Mouse (Mus musculus): ENCODE data around the gene Stk32c. TPM values are rescaled to one million over a fixed set of nuclear protein-coding genes. Genes with fewer than 3 reads are reported as not detected.

Stk32c gene
- total RNA-seq, 2 experiments from 2014 or later = 95.7 to 101 TPM

DNA sequence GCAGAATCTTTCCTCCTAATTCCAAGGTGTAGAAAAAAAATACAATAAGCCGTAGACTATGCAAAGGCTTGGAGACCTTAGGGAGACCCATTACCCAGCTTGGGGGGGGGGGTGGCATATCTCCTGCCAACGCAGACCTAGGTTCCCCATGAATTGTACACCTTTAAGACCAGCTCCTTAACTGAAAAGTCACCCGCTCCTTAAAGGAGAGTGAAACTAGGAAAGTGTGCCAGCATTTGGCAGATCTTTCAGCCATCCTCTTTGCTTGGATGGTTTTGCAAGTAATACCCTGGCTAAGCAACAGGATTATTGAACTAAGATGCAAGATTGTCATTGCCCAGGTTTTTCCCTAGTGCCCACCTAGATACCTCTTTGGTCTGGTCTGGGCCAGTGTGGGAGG, 644 bp upstream of the Stk32c start:
- DNase-seq (ENCODE audit: extremely low spot score in 1 of 2, low spot score in 2 of 2) = peak in 1 of 2 experiments; percentile 13
- intact Hi-C loops (cut with DNase I) = no loop called here

DNA sequence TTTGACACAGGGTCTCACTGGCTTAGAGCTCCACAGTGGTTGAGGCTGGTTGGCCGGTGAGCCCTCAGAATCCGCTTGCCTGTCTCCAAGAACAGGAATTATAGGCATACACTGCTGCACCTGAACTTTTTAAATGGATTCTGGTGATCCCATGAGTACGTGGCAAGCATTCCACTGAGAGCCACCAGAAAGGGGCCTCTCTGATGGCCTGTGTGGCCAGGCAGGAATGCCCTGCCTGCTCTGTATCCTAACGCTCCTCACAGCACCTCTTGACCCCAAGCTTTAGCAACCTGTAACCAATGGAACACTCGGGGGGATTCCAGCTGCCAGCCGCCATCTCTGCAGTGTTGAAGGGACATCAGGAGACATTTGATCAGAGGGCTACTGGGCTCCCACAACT, 1.3 kb downstream of the Stk32c start:
- DNase-seq (ENCODE audit: extremely low spot score in 1 of 2, low spot score in 2 of 2) = peak in 1 of 2 experiments; percentile 16
- intact Hi-C loops (cut with DNase I) = no loop called here

DNA sequence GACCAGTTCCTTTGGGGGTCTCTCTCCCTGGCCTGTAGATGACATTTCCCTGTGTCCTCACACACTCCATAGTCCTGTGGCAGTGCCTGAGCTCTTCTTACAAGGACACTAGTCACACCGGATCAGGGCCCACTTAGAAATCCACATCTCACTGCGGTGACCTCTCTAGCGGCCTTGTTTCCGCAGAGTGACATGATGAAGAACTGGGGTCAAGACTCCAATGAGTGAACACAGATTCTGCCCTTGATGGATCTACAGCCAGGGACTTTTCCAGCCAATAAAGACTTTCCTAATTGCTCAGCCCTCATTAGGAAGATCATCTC, 4.4 kb downstream of the Stk32c start:
- intact Hi-C loops (cut with DNase I) = loop anchor here (5.0 kb wide), 1 partner anchor 89 kb away; no protein-coding TSS in a partner anchor
- DNase-seq (ENCODE audit: extremely low spot score in 1 of 2, low spot score in 2 of 2) = peak in 1 of 2 experiments; percentile 10

DNA sequence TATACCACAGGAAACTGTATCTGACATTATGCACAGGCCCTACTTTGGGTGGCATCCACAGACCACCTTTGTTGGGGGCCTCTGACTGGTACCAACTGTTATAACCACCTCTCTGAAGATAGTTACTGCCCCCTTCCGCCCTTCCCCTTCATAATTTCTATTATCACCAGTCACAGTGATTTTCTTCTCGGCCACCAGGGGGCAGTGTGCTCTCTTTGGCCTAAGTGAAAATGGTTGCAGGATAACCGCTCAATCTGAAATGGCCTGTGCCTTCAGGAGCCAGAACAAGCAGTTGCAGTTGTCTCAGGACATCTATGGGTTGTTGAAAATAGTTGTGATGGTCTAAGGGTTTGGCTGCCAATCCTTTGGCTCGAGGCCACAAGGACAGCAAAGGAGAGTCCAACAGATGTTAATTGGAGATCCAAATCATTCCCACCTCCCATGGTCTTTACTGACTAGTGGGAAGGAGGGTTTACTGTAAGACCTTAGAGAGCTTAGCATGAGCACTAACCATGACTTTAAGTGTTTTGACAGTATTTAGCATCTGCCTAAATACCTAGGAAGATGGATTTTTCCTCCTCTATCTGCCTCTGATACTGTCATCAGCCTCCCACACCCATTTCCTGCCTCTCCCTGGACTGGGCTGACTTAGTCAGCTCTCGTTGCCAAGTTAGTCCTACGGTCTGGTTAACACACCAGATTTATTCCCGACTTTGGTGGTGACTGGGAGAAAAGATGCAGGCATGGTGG, 4.9 kb downstream of the Stk32c start:
- intact Hi-C loops (cut with DNase I) = loop anchor here (5.0 kb wide), 1 partner anchor 89 kb away; no protein-coding TSS in a partner anchor

DNA sequence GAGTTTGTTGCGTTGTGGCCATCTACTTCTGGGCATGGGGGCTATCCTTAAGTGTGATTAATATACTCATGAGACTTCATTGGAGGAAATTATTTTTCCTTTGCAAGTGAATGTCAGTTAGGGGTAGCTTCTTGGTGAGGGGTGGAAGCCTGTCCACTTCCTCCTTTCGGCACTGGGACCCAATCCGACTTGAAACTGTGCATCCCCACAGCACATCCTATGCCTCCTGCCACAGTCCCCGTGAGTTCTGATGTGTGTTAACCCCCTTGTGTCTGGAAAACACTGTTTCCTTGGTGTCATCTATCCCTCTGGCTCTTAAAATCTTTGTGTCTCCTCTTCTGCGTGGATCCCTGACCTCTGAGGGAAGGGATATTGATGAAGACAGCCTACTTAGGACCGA, 11.9 kb downstream of the Stk32c start:
- DNase-seq (ENCODE audit: extremely low spot score in 1 of 2, low spot score in 2 of 2) = peak in 1 of 2 experiments; percentile 4
- intact Hi-C loops (cut with DNase I) = no loop called here

More for the DNA sequence above, 4.9 kb downstream of the Stk32c start:
- DNase-seq (ENCODE audit: extremely low spot score in 1 of 2, low spot score in 2 of 2) = peak in 1 of 2 experiments; percentile 30

DNA sequence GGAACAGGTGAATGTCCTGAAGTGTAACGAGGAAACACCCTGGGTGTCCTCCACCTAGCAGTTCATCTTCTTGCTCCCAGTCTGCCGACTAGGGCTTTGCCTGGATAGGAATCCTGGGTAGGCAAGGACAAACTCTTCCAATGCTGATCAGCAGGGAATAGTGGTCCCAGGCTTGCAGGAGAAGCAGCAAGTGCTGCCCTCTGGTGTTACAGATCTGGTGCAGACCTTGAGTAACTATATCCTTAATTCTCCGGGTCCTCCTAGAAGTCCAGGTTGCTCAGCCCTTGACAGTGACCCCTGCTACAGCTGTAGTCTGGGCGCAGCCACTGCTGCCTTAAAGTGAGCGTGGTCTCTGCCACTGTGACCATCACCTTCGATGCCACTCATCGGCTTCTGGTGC, 13.0 kb downstream of the Stk32c start:
- intact Hi-C loops (cut with DNase I) = no loop called here
- peak; percentile 59 to 71 for DNase-seq (ENCODE audit: extremely low spot score in 1 of 2, low spot score in 2 of 2)

DNA sequence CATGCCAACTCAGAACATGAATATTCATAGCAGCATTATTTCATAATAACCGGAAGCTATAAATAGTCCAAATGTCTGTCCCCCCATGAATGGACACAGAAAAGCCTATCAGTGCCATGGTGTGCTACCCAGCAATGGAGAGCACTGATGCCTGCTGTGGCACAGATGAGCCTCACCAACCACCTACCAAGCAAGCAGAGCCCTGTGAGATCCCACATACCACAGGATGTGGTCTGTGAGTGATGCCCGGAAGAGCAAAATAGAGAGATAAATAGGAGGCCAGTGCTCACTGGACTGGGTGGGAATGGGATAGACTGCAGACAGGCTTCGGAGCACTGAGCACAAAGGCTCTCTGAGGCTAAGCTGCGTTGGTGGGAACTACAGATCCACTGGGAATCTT, 16.1 kb downstream of the Stk32c start:
- intact Hi-C loops (cut with DNase I) = loop anchor here (5.0 kb wide), 1 partner anchor 75 kb away; no protein-coding TSS in a partner anchor
- DNase-seq (ENCODE audit: extremely low spot score in 1 of 2, low spot score in 2 of 2) = peak in 1 of 2 experiments; percentile 6

DNA sequence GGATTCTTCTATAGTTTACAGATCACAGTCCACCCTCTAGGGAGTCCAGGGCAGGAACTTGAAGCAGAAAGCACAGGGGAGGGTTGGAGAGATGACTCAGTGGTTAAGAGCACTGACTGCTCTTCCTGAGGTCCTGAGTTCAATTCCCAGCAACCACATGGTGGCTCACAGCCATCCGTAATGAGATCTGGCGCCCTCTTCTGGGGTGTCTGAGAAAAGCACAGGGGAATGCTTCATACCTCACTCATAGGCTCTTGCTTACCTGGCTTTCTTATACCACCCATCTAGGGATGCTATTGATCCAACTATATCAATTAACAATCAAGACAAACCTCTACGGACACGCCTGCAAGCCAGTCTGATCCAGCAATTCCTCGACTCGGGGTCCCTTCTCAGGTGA, 21.5 kb downstream of the Stk32c start:
- peak in 1 of 2 experiments; percentile 17 for DNase-seq (ENCODE audit: extremely low spot score in 1 of 2, low spot score in 2 of 2)
- intact Hi-C loops (cut with DNase I) = no loop called here

DNA sequence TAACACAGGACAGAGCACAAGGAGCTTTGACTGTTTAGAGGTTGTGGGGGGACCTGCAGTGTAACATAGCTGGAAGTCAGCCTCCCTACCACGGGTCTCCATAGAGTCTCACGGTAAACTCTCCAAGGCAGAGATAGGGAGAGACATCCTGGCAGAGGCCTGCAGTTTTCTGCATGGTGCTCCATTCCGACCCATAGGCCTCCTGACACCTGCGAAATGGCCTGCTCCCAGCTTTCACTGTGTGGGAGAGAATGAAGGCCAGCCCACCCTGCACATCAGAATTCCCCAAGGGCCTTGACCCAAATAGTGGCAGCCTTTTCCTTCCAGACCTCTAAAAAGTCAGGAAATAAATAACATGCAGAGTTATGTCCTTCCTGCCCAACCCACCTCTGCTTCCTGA, 22.5 kb downstream of the Stk32c start:
- intact Hi-C loops (cut with DNase I) = no loop called here
- DNase-seq (ENCODE audit: extremely low spot score in 1 of 2, low spot score in 2 of 2) = peak in 1 of 2 experiments; percentile 21

DNA sequence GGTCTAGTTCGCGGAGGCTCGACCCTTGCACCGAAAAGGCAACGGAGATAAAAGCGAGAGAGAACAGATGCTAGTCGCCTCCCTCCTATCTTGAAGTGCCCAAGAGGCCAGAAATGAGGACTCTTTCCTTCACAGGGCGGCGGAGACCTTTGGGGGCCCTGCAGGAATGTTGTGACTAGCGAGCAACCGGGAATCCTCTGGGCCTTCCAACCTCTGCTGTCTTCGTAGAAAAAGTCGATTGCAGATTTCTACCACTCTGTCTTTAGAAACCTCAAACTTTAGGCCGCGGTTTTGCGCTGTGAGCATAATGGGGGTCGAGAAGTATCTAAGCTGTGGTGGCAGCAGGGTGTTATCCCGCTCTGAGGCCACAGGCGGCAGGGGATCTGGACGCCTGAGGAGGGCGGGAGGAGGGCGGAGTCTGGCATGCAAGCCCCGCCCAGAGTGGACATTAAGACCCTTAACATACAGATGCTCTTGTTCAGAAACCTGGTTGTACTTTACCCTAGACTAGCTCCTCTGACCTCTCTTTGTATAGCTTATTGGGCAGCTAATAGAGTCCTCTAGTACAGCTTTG, 24.4 kb downstream of the Stk32c start:
- intact Hi-C loops (cut with DNase I) = no loop called here
- peak in 1 of 2 experiments; percentile 66 for DNase-seq (ENCODE audit: extremely low spot score in 1 of 2, low spot score in 2 of 2)

DNA sequence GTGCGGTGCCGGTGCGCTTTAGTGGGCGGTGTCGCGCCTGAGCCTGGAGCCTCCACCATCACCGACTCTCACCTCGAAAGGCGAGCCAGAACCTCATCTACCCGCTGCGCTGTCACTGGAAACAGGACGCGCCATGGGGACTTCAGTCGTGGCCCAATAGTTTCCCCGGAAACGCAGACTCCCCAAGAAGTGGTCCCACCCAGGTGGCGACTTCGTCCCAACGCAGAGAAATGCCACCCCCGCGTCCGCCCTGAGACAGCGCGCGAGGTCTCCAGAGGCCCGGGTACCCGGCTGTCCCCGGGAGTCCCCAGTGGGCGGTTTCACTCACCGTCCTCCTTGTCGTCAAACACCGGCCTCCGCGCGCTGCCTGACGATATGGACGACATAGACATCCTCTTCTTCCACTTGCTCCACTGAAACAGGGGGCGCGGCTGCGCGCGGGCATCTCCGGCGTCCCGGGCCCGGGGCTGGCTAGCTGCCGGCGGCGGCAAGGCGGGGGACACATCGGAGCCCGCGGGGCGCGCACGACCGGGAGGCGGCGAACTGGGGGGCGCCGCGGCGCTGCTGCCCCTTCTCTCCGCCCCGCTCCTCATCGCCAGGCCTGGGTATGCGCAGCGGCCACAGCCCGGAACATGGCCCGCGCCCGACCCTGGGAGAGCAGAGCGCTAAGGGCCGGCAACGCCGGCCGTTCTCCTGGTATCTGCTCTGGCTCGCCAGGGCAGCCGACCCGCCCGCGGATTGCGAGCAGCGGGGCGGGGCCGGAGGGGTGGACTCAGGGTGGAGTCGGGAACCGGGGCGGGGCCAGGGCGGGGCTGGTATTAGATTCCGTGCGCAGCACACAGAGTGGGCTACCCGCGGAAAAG, 25.1 kb downstream of the Stk32c start:
- intact Hi-C loops (cut with DNase I) = no loop called here
- peak in 1 of 2 experiments; percentile 86 for DNase-seq (ENCODE audit: extremely low spot score in 1 of 2, low spot score in 2 of 2)

DNA sequence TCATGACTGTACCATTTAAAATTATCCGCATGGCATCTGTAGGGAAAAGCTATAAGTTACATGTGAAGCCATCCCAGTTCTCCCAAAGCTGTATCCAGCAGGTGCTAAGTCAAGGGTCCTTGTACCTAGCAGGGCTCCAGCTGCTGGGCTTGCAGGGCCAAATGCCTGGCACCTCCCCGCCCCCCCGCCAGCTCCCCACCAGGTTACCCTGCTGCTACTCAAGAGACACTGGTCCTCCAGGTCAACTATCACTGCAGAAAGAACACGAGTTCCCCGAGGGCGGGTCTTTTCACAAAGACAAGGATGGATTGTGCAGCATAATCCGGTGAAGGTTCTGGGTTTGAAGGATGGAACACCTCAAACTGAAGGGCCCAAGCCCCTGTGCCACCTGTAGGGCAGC, 25.8 kb downstream of the Stk32c start:
- intact Hi-C loops (cut with DNase I) = no loop called here
- DNase-seq (ENCODE audit: extremely low spot score in 1 of 2, low spot score in 2 of 2) = no peak

DNA sequence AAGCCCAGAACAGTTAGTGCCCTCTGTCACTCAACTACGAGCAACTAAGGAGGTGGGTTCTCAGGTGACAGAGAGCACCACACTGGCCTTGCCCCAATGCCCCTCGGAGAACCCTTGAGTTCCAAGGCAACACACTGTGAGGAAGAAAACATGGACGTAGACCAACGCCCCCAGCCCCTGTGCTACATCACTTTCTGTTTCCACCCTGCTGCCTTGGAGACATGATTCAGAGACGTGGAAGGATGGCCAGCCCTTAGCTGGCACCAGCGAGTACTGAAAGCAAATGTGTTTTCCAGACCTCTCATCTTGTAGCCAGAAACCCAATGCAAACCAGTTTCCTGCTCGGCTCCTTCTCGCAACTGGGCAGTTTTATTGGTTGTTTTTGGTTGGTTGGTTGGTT, 26.7 kb downstream of the Stk32c start:
- intact Hi-C loops (cut with DNase I) = no loop called here

DNA sequence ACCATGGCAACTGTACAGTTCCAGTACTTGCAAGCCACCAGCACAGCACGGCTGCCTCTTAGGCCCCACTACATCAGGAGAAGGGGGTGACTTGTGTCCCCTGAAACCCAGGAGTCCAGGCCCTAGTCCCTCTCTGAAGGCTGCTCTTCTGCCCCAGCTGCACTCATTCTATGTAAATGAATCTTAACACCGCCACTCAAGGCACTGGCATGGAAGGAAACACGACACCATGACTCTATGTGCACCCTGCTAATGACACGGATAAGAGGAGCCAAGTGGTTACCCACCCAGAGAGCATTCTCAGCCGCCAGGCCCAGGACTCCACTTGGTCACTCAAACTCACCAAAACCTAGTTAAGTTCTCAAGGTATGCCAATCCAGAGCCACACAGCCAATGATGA, 27.1 kb downstream of the Stk32c start:
- DNase-seq (ENCODE audit: extremely low spot score in 1 of 2, low spot score in 2 of 2) = no peak
- intact Hi-C loops (cut with DNase I) = no loop called here

More for the DNA sequence above, 26.7 kb downstream of the Stk32c start:
- DNase-seq (ENCODE audit: extremely low spot score in 1 of 2, low spot score in 2 of 2) = no peak

DNA sequence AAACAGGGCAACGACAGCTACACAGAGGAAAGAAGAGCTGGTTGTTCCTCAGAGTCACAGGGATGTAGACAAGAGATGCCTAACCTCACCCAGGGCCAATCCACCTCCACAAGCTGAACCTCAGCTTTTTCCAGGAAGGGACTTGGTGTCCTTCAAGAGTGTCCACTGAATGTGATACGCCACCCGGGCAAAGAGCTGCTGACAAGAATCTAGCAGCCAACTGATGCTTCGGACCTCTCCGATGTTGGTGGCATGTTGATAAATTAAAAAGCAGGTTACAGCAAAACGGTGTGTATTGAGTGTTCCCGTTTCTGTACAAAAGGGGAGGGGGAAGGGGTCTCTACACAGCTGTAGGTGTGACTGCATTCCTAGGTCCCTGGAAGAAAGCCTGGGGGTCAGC, 28.3 kb downstream of the Stk32c start:
- intact Hi-C loops (cut with DNase I) = no loop called here
- DNase-seq (ENCODE audit: extremely low spot score in 1 of 2, low spot score in 2 of 2) = no peak

DNA sequence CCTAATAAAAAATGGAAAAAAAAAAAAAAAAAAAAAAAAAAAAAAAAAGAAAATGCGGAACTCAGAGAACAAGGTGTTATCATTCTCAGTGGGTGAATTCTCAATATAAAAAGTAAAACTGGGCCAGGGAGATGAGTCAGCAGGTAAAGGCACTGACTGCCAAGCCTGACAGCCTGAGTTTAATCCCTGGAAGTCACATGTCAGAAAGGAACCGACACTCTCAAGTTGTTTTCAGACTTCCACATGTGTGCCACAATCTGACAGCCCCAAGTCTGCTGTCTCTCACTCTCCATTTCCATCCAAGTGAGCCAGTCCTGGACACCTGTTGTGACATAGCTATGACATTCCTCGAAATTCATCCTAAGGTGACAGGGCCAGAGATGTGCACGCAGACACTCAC, 28.7 kb downstream of the Stk32c start:
- intact Hi-C loops (cut with DNase I) = no loop called here
- no peak for DNase-seq (ENCODE audit: extremely low spot score in 1 of 2, low spot score in 2 of 2)

DNA sequence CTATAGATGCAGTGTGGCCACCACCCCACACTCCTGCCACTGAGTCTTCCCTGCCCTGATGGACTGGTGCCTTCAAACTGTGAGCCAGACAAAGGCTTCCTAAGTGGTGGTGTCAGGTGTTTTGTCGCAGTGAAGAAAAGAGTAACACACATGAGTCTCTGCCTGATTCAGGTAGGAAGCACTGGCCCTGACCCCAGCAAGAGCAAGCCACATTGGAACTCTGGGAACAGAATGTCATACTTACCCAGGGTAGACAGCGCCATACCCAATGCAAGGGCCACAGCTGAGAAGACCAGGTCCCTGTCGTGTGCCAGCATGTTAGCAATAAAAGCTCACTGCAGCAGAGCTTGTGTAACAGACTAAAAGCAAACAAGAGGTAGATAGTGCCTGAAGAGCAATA, 33.0 kb downstream of the Stk32c start:
- DNase-seq (ENCODE audit: extremely low spot score in 1 of 2, low spot score in 2 of 2) = no peak
- intact Hi-C loops (cut with DNase I) = no loop called here

DNA sequence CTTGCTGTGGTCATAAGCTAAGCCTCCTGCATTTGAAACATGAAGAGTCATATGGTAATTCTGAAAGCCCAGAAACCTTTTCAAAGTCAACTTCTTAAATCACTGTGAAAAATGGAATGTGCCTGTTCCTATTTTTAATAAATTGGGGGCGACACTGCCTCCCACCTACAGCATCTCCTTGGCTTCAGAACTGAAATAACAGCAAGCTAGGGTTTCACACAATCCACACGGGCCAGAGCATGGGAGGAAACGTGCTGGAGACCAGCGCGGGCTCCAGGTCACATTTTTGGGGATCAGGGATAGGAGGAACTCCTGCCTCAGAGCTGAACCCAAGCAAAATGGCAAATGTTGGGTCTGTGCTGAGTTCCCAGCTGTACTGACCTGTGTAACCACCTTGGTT, 33.8 kb downstream of the Stk32c start:
- intact Hi-C loops (cut with DNase I) = no loop called here
- DNase-seq (ENCODE audit: extremely low spot score in 1 of 2, low spot score in 2 of 2) = no peak

DNA sequence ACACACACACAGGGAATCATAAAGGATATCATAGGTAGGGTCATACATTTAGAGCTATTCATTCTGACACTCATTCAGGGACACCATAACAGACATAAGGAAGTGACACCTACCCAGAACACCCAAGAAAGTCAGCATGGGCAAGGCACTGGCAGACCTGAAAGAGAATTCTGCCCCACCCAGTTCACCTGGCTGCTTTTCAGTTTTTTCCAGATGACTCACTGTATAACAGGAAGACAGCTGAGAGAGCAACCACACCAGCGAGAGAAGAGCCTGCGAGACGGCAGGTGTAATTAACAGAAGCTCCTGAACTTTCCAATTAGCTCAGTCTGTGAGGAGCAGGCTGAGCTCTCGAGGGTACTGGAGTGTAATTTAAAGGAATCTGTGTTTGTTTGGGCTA, 44.0 kb downstream of the Stk32c start:
- intact Hi-C loops (cut with DNase I) = no loop called here

DNA sequence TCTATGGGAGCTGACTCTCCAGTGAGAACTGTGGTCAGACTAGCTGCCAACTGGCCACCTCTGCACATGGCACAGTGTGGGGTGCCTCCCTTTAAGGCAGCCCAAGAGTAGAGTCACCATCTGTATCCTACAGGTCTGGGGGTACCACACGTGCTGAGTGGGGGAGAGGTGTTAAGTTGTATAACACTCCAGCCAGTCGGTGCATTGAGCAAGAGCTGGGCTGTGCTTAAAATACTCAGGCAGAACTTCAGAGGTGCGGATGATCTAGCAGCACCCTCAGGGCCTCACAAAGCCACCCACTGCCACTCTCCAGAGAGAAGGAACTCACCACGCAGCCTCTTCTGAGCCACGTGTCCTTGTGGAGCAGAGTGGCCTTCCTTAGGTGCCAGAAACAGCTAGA, 48.7 kb downstream of the Stk32c start:
- intact Hi-C loops (cut with DNase I) = no loop called here
- no peak for DNase-seq (ENCODE audit: extremely low spot score in 1 of 2, low spot score in 2 of 2)

More for the DNA sequence above, 44.0 kb downstream of the Stk32c start:
- no peak for DNase-seq (ENCODE audit: extremely low spot score in 1 of 2, low spot score in 2 of 2)

Data from left cerebral cortex, postnatal 10 days (tissue).